ENCODE assay signal across 38 mouse cellular contexts in the genomic region with DNA sequence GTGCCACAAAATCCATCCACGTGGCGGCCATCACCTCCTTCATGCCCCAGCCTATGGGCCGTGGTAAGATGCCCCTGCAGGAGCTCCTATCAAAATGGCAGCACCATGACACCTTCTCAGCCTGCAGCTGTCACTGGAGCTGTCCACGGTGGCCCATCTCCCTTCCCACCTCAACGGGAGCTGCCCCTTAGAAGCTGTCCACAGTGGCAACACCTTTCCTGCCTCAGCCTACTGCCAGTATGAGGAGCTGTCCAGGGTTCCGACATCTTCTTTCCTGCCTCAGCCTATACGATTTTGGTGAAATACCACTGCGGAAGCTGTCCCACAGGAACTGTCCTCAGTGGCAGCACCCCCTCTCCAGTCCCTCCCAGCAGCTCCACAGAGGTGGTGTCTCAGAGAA. TPM values are rescaled to one million over a fixed set of nuclear protein-coding genes. Genes with fewer than 3 reads are reported as not detected.
"Had no signal": no experiment of that assay in that cellular context is flagged by ENCODE, and none has a peak within 500 bp of the region (broad histone marks: within the 10 kb centered on the region; RNA-seq: fewer than 3 reads in every experiment).

No protein-coding gene starts in this region.

- ATAC-seq: hindbrain, postnatal 0 days; intestine, embryonic 16.5 days had no signal

- DNase-seq: gastrocnemius, adult 2 months; gastrocnemius, postnatal 10 days; gastrocnemius, postnatal 25 days; heart, postnatal 10 days; heart, postnatal 4 days; kidney, adult 11 months; kidney, adult 2 months; kidney, adult 9 months; kidney, postnatal 10 days; kidney, postnatal 25 days; kidney, postnatal 4 days; liver had no signal

- H3K36me3 ChIP-seq: heart, embryonic 10.5 days; heart, embryonic 12.5 days; hindbrain, embryonic 10.5 days; hindbrain, embryonic 12.5 days; limb, embryonic 10.5 days; limb, embryonic 12.5 days had no signal

- H3K9ac ChIP-seq: heart, embryonic 12.5 days; hindbrain, embryonic 12.5 days; hindbrain, embryonic 14.5 days; limb, embryonic 12.5 days had no signal

- H3K27me3 ChIP-seq: heart, embryonic 12.5 days; hindbrain, embryonic 12.5 days; limb, embryonic 12.5 days had no signal

- H3K4me2 ChIP-seq: heart, embryonic 12.5 days; hindbrain, embryonic 12.5 days; hindbrain, embryonic 14.5 days; limb, embryonic 12.5 days; liver, embryonic 11.5 days had no signal

- H3K27ac ChIP-seq: gastrocnemius, adult 2 months; heart, embryonic 10.5 days; hindbrain, embryonic 10.5 days; hindbrain, embryonic 12.5 days; hindbrain, embryonic 14.5 days; hindbrain, postnatal 0 days; layer of hippocampus, adult 2 months; left cerebral cortex, adult 2 months; limb, embryonic 10.5 days; limb, embryonic 12.5 days had no signal

- H3K9me3 ChIP-seq: heart, embryonic 10.5 days; heart, embryonic 12.5 days; hindbrain, embryonic 10.5 days; hindbrain, embryonic 12.5 days; limb, embryonic 10.5 days; limb, embryonic 12.5 days had no signal

- H3K4me3 ChIP-seq: gastrocnemius, adult 2 months; heart, embryonic 10.5 days; heart, embryonic 12.5 days; hindbrain, embryonic 10.5 days; hindbrain, embryonic 12.5 days; layer of hippocampus, adult 2 months; left cerebral cortex, adult 2 months; limb, embryonic 10.5 days; limb, embryonic 12.5 days had no signal

RNA-seq across cellular contexts. Expression of a gene that starts 42.4 kb away (rescaled TPM):
- total RNA-seq: granulocyte monocyte progenitor cell, adult 5-6 weeks; hindbrain, postnatal 0 days had no signal
- polyA plus RNA-seq: heart, embryonic 10.5 days; heart, embryonic 12.5 days; heart, embryonic 14.5 days; heart, embryonic 16.5 days; hindbrain, embryonic 12.5 days; hindbrain, postnatal 0 days; intestine, embryonic 14.5 days; intestine, embryonic 16.5 days; limb, embryonic 10.5 days; limb, embryonic 12.5 days; liver, embryonic 11.5 days had no signal

RNA-seq across cellular contexts. Expression of a gene that starts 57.0 kb away (rescaled TPM):
- total RNA-seq: gastrocnemius, adult 2 months; gastrocnemius, postnatal 10 days; gastrocnemius, postnatal 25 days; gastrocnemius, postnatal 4 days; granulocyte monocyte progenitor cell, adult 5-6 weeks; heart, adult 8-10 months; heart, postnatal 10 days; heart, postnatal 25 days; heart, postnatal 4 days; hindbrain, postnatal 0 days; layer of hippocampus, adult 2 months; layer of hippocampus, postnatal 10 days; layer of hippocampus, postnatal 25 days; left cerebral cortex, adult 2 months; left cerebral cortex, postnatal 14 days; left cerebral cortex, postnatal 36 days had no signal
- polyA plus RNA-seq: frontal cortex, adult 2 months; heart, embryonic 10.5 days; heart, embryonic 12.5 days; heart, embryonic 14.5 days; heart, embryonic 16.5 days; hindbrain, embryonic 10.5 days; hindbrain, embryonic 12.5 days; hindbrain, embryonic 14.5 days; hindbrain, postnatal 0 days; intestine, embryonic 14.5 days; intestine, embryonic 16.5 days; kidney, adult 2 months; kidney, embryonic 16.5 days; limb, embryonic 10.5 days; limb, embryonic 12.5 days; limb, embryonic 14.5 days; liver, embryonic 11.5 days had no signal
